In the genomic region with DNA sequence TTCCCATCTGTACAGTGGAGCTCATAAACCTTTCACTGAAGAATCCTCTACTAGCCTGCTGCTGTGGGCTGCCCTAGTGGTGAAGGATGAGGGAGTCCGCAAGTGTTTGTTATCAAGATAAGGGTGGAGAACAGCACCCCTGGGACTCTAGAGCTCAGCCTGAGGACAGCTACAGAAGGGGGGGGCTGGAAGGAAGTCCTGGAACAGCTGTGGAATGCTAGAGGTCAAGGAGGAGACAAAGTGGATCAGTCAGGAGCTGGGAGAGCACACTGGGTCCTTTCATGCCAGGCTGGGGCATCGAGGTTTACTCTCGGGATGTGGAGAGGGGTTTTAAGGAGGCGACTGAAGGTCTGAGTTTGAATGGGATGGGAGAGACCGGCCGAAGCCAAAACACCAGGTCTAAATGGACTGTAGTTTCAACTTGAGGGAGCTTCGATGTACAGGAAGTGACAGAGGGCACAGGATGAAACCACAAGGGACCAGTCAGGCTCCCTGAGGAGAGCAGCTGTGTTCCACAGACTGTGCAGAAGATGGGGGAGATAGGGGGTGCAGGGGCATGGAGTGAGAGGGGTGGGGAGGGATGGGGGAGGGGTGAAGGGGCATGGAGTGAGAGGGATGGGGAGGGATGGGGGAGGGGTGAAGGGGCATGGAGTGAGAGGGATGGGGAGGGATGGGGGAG, we compare ENCODE assay signal across 10 mouse cellular contexts. TPM values are rescaled to one million over a fixed set of nuclear protein-coding genes. Genes with fewer than 3 reads are reported as not detected.
DNase-seq lines count a peak whose midpoint lies in the region; ATAC-seq lines count a peak whose summit lies in the region.
"Had no signal": no experiment of that assay in that cellular context is flagged by ENCODE, and none has a peak within 500 bp of the region (broad histone marks: within the 10 kb centered on the region; RNA-seq: fewer than 3 reads in every experiment).

No protein-coding gene starts in this region.

- H3K9ac ChIP-seq in heart, embryonic 15.5 days = peak overlapping the region; percentile 53

- intact Hi-C loops in gastrocnemius, postnatal 14 days (cut with DNase I; ENCODE audit: low total_unique reads) = no loop called here

- peak overlapping the region; percentile 19 for H3K27ac ChIP-seq in heart, embryonic 15.5 days
- H3K27ac ChIP-seq in forebrain, embryonic 10.5 days = no peak overlapping the region

- H3K4me3 ChIP-seq in heart, embryonic 15.5 days = peak overlapping the region; percentile 44
- H3K4me3 ChIP-seq in forebrain, embryonic 10.5 days = no peak overlapping the region

- ATAC-seq in heart, embryonic 15.5 days (replicated peaks; ENCODE audit: insufficient number of reproducible peaks, insufficient read depth, low FRiP score, low read depth) = no peak

- peak overlapping the region; percentile 84 for H3K4me2 ChIP-seq in heart, embryonic 15.5 days

- no peaks in the 10 kb centered on the region for H3K27me3 ChIP-seq in heart, embryonic 15.5 days
- peaks cover 38% of the 10 kb centered on the region for H3K27me3 ChIP-seq in forebrain, embryonic 10.5 days (ENCODE audit: poor library complexity, severe bottlenecking)

- H3K9me3 ChIP-seq in heart, embryonic 15.5 days (replicated peaks) = no peaks in the 10 kb centered on the region
- H3K9me3 ChIP-seq in forebrain, embryonic 10.5 days = no peaks in the 10 kb centered on the region

- DNase-seq in gastrocnemius, postnatal 14 days = peak; percentile 30
- DNase-seq in gastrocnemius, adult 8-10 months (ENCODE audit: low spot score in 2 of 2) = no peak
- DNase-seq in 416B (ENCODE audit: low read depth) = peak; percentile 35
- peak; percentile 52 to 74 for DNase-seq in kidney, postnatal 25 days
- DNase-seq in spleen, adult 12 weeks (ENCODE audit: low spot score) = no peak
- DNase-seq in cerebellum, adult 11 months = no peak
- no peak for DNase-seq in forebrain, embryonic 10.5 days (ENCODE audit: extremely low spot score, low spot score)
- DNase-seq: cerebellum, adult 9-11 months; midbrain, embryonic 14.5 days had no signal

- H3K4me1 ChIP-seq in heart, embryonic 15.5 days (replicated peaks) = peaks cover 68% of the 10 kb centered on the region
- peaks cover 56% of the 10 kb centered on the region for H3K4me1 ChIP-seq in forebrain, embryonic 10.5 days

- 29% methylated on average over 7 of the region's 7 CpGs for WGBS in heart, embryonic 15.5 days
- WGBS in forebrain, embryonic 10.5 days = 65% methylated on average over 7 of the region's 7 CpGs

- H3K36me3 ChIP-seq in heart, embryonic 15.5 days = peaks cover 9% of the 10 kb centered on the region
- H3K36me3 ChIP-seq in forebrain, embryonic 10.5 days (replicated peaks) = no peaks in the 10 kb centered on the region

RNA-seq across cellular contexts. Expression of a gene that starts 2.2 kb away (rescaled TPM):
- 100 to 1,000 TPM; 165 to 224 TPM for total RNA-seq in gastrocnemius, postnatal 14 days (2021)
- total RNA-seq in gastrocnemius, adult 8-10 months (2022) = 10 to 100 TPM; 28.1 to 44.3 (median 31.9) TPM
- 1,553 and 1,598 TPM in 2 replicates for polyA plus RNA-seq in heart, embryonic 15.5 days (2015; fragmentation: Nextera tagmentation; extraction: Ambion mirVana)
- 79.0 and 80.3 TPM in 2 replicates for polyA plus RNA-seq in forebrain, embryonic 10.5 days (2016; fragmentation: Nextera tagmentation; extraction: Ambion mirVana)

Comparison
In these comparisons a context has a peak if more than half of its experiments do, and no peak if none do; other contexts are left out.
1. DNase-seq: peak in gastrocnemius, postnatal 14 days (single experiment), 416B (single experiment) and kidney, postnatal 25 days (2 of 2); none in gastrocnemius, adult 8-10 months (0 of 2), spleen, adult 12 weeks (single experiment), cerebellum, adult 11 months (single experiment) and forebrain, embryonic 10.5 days (single experiment).